Mouse (Mus musculus) liver, embryonic 14.5 days (tissue): ENCODE results near the gene Faap24. TPM values are rescaled to one million over a fixed set of nuclear protein-coding genes. Genes with fewer than 3 reads are reported as not detected.
A peak's percentile ranks its signal among the peaks of the same experiment; 100 is the strongest.

Experiments used
- ATAC-seq: fragments of 200-750 bp; cut with Nextera tagmentation; 2 replicates; pipeline ENCODE4 v1.8.0; 2017; ENCODE audit warnings: moderate number of reproducible peaks, mild to moderate bottlenecking, moderate library complexity; ENCODE audit not compliant: insufficient read depth
- DNase-seq, 3 experiments: peaks; one replicate each; pipeline ENCODE4 v3.0.0-alpha.2; 2012 to 2013; ENCODE audit warnings: low read depth in 3 of 3, low spot score in 3 of 3
- H3K27ac ChIP-seq: fragments of 300-500 bp; sonication (generic); 2 replicates; pipeline ENCODE4 v1.5.1; 2014; ENCODE audit warnings: moderate library complexity, mild to moderate bottlenecking, control low read depth, inconsistent platforms
- H3K27me3 ChIP-seq: fragments of 300-500 bp; sonication (generic); 2 replicates; pipeline ENCODE4 v1.6.1; 2014; ENCODE audit warnings: mild to moderate bottlenecking, low read length, moderate library complexity; ENCODE audit not compliant: control insufficient read depth, insufficient read depth
- H3K36me3 ChIP-seq: fragments of 300-500 bp; sonication (generic); replicated peaks from 2 replicates; pipeline ENCODE4 v1.6.1; 2014; ENCODE audit warnings: low read depth; ENCODE audit not compliant: control insufficient read depth, insufficient read depth
- H3K4me1 ChIP-seq, 2 experiments: fragments of 200-500 bp in 1 of 2; fragments of 300-500 bp in 1 of 2; sonication (generic) in 1 of 2; replicated peaks; 2 replicates each; pipeline ENCODE4 v1.6.1; 2012 to 2014; ENCODE audit warnings: antibody characterized with exemption in 1 of 2, inconsistent platforms in 1 of 2, low read length in 1 of 2; ENCODE audit not compliant: control insufficient read depth in 2 of 2, insufficient read depth in 2 of 2
- H3K4me2 ChIP-seq: fragments of 300-500 bp; sonication (generic); 2 replicates; pipeline ENCODE4 v1.6.1; 2014; ENCODE audit warnings: low read depth, mild to moderate bottlenecking, control low read depth, moderate library complexity
- H3K4me3 ChIP-seq, 2 experiments: fragments of 200-500 bp in 1 of 2; fragments of 300-500 bp in 1 of 2; sonication (generic) in 1 of 2; 2 replicates each; pipeline ENCODE4 v1.5.1; 2012 to 2014; ENCODE audit warnings: low read depth in 2 of 2, low read length in 2 of 2, mild to moderate bottlenecking in 2 of 2, control low read depth in 1 of 2, inconsistent platforms in 1 of 2, moderate library complexity in 1 of 2; ENCODE audit not compliant: insufficient read depth in 1 of 2
- H3K9ac ChIP-seq: fragments of 300-500 bp; sonication (generic); replicated peaks from 2 replicates; pipeline ENCODE4 v1.6.1; 2014; ENCODE audit warnings: mild to moderate bottlenecking, control low read depth, moderate library complexity
- H3K9me3 ChIP-seq: fragments of 300-500 bp; sonication (generic); 2 replicates; pipeline ENCODE4 v1.6.1; 2016; ENCODE audit warnings: low read length, mixed read lengths; ENCODE audit not compliant: control insufficient read depth
- CTCF ChIP-seq: IDR thresholded peaks from 2 replicates; pipeline ENCODE4 v1.5.1; 2016; ENCODE audit warnings: antibody characterized with exemption, low read depth, control low read depth
- EP300 ChIP-seq: IDR thresholded peaks from 2 replicates; pipeline ENCODE4 v1.6.1; 2016; ENCODE audit warnings: antibody characterized with exemption, low read depth
- WGBS: fragments of 180-500 bp; shearing (Covaris S2); extraction: QIAGEN DNeasy Blood & Tissue Kit; methylation state at CpG from one replicate; pipeline ENCODE4 v1.1.7; 2014; ENCODE audit not compliant: insufficient replicate concordance; 5-methylcytosine and 5-hydroxymethylcytosine counted together
- polyA plus RNA-seq, 2 experiments: library from polyadenylated mRNA; depleted of rRNA in 1 of 2; stranded (reverse) in 1 of 2; unstranded in 1 of 2; fragments of >200 nt; fragmentation: Nextera tagmentation in 1 of 2; extraction: Ambion mirVana in 1 of 2; gene quantifications; 2 replicates each; pipeline versions ENCODE4 v1.2.1 to v1.2.3; 2012 to 2014

The Faap24 gene
- polyA plus RNA-seq, 2 experiments, result 8.1 to 19.1 TPM

DNA sequence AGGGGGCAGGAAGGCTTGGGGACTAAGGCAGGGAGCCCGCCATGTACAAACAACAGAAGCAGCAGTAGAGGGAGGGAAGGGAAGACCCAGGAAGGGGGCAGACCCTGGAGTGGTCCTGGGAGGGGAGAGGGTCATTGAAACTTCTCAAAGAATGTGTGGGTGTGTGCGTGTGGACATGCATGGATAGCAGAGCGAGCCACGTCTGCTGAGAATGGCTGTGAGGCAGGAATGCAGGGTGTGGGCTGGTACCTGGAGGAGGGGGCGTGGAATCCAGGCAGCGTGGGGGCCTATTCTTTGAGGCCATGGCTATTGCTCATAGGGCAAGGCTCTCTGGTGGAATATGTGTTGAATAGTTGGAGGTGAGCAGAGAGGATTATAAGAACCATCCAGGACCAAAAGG, 7.9 kb downstream of the Faap24 start:
- Histone ChIP-seq H3K27ac (no peak overlapping the region), H3K4me3 (no peak overlapping the region), H3K27me3 (no peaks in the 10 kb centered on the region), H3K36me3 (peaks cover 10% of the 10 kb centered on the region), H3K9ac (no peak overlapping the region), H3K9me3 (no peaks in the 10 kb centered on the region), H3K4me1 (no peaks in the 10 kb centered on the region), H3K4me2 (no peak overlapping the region)
- 63% methylated on average over 6 of the region's 6 CpGs for WGBS
- no peak for TF ChIP-seq CTCF
- no peak for TF ChIP-seq EP300
- ATAC-seq, result no peak
- DNase-seq, result no peak

DNA sequence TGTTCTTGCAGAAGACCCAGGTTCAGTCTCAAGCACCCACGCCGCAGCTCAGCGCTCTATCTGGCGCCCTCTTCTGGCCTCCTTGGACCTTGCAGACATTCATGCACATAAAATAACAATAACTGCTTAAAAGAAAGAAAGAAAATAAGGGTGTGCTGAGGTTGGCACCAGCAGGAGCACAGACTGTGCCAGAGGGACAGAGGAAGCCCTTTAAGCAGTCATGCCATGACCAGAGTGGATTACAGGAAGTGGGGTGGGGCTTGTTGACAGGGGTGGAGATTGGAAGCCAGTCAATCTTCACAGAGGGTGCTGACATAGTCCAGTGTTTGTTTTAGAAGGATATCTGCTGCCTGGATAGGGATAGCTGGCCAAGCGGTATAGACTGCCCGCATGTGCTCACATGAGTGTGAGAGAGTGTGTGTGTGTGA, 10.1 kb downstream of the Faap24 start:
- H3K27me3 ChIP-seq, result no peaks in the 10 kb centered on the region
- no peak overlapping the region for H3K4me2 ChIP-seq
- no peaks in the 10 kb centered on the region for H3K9me3 ChIP-seq
- no peak overlapping the region for H3K27ac ChIP-seq
- H3K36me3 ChIP-seq, result no peaks in the 10 kb centered on the region; the same call in 1 of the 2 replicates
- WGBS, result 39% methylated on average over 6 of the region's 6 CpGs
- no peak overlapping the region for H3K9ac ChIP-seq
- no peak for DNase-seq
- peak; percentile 13; the same call in 1 of the 2 replicates for ATAC-seq
- no peaks in the 10 kb centered on the region for H3K4me1 ChIP-seq
- TF ChIP-seq CTCF (peak; percentile 82), EP300 (no peak)
- no peak overlapping the region for H3K4me3 ChIP-seq

- Histone ChIP-seq H3K9ac (no peak overlapping the region), H3K4me1 (no peaks in the 10 kb centered on the region), H3K4me2 (no peak overlapping the region), H3K36me3 (no peaks in the 10 kb centered on the region), H3K9me3 (no peaks in the 10 kb centered on the region), H3K4me3 (no peak overlapping the region), H3K27ac (no peak overlapping the region), H3K27me3 (no peaks in the 10 kb centered on the region)
- TF ChIP-seq EP300 (no peak), CTCF (no peak)
- ATAC-seq, result no peak
- 50% methylated on average over 2 of the region's 2 CpGs for WGBS
- no peak for DNase-seq
These were observed 13.8 kb downstream of the Faap24 start for GRCm38 (mm10) chr7:35382706-35383353.

- Histone ChIP-seq H3K9ac (no peak overlapping the region), H3K36me3 (no peaks in the 10 kb centered on the region), H3K27ac (no peak overlapping the region), H3K4me1 (no peaks in the 10 kb centered on the region), H3K4me2 (no peak overlapping the region), H3K4me3 (no peak overlapping the region), H3K9me3 (no peaks in the 10 kb centered on the region), H3K27me3 (no peaks in the 10 kb centered on the region)
- 58% methylated on average over 15 of the region's 16 CpGs for WGBS
- ATAC-seq (0 out of 2 replicates have a peak, but pooled peaks have one; percentile 5), DNase-seq (no peak)
- TF ChIP-seq EP300 (no peak), CTCF (no peak)
These were observed 14.8 kb downstream of the Faap24 start for GRCm38 (mm10) chr7:35381861-35382260.

GRCm38 (mm10) chr7:35380351-35380750, 16.3 kb downstream of the Faap24 start:
- no peak overlapping the region for H3K9ac ChIP-seq
- no peaks in the 10 kb centered on the region for H3K4me1 ChIP-seq
- H3K27ac ChIP-seq, result no peak overlapping the region
- H3K9me3 ChIP-seq, result no peaks in the 10 kb centered on the region
- no peaks in the 10 kb centered on the region for H3K36me3 ChIP-seq
- no peak overlapping the region for H3K4me3 ChIP-seq
- H3K27me3 ChIP-seq, result no peaks in the 10 kb centered on the region
- ATAC-seq, result no peak
- no peak overlapping the region for H3K4me2 ChIP-seq
- DNase-seq, result no peak
- no peak for TF ChIP-seq CTCF
- TF ChIP-seq EP300, result no peak
- 65% methylated on average over 8 of the region's 8 CpGs for WGBS
